Mouse (Mus musculus) cerebellum, postnatal 14 days (tissue): ENCODE measurements at regions not wholly inside any gene's neighbourhood (a gene's known extent, or its start where the extent isn't known, plus 50 kb on each side); places are given as distances from the start of the nearest gene placed in this dataset.

Experiments used
- DNase-seq, 2 experiments: peaks; one replicate each; pipeline ENCODE4 v3.0.0; 2021; ENCODE audit warnings: mixed read lengths in 2 of 2

DNA sequence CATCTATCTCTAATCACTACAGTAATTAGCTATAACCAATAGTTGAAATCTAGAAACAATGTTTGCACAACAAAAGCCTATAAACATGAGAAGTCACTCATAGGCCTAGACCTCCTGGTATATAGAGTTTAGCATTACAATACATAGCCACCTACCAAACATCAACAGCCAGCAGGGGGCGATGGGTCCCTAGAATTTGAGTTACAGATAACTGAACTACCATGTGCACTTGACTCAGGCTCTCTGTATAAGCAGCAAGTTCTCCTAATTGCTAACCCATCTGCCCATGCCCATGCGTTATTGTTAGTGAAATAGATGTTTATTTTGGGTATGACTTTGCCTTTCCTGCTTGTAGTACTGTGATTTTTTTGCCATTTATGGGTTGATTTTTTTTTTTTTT, 106.9 kb upstream of the Tgif2lx2 start:
- peak in 1 of 2 experiments; percentile 1 for DNase-seq

GRCm38 (mm10) chrX:118356888-118357287, 70.1 kb upstream of the Tgif2lx2 start:
- DNase-seq: no peak
